9 mouse cellular contexts compared by ENCODE assay signal in the genomic region with DNA sequence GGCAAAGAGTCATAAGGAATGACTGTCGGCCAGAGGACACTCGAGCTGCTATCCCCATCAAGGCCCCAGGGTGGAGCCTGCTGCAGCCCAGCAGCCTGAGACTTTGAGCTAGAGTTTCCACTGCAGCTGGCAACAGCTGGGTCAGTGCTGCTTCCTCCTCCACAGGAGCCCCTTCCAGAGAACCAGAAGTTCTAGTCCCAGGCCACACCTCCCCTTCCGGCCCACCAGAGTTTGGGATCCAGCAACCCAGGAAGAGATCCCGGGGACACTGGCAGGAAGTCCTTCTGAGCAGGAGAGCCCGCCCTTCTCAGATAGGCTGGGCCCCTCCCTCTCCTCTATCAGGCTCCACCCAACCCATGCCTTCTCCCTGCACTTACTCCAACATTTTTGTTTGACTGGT. TPM values are rescaled to one million over a fixed set of nuclear protein-coding genes. Genes with fewer than 3 reads are reported as not detected.
DNase-seq lines count a peak whose midpoint lies in the region; ATAC-seq and TF ChIP-seq lines count a peak whose summit lies in the region.
"Had no signal": no experiment of that assay in that cellular context is flagged by ENCODE, and none has a peak within 500 bp of the region (broad histone marks: within the 10 kb centered on the region; RNA-seq: fewer than 3 reads in every experiment).

No protein-coding gene starts in this region.

- no peak for TF ChIP-seq EP300 in liver, embryonic 14.5 days (IDR thresholded peaks at IDR 0.05; ENCODE audit: low read depth)

- no peak; the same call in 1 of the 2 replicates for TF ChIP-seq CTCF in forebrain, postnatal 0 days (IDR thresholded peaks at IDR 0.05; ENCODE audit: low read depth)
- TF ChIP-seq CTCF in hindbrain, postnatal 0 days (IDR thresholded peaks at IDR 0.05; ENCODE audit: low read depth) = peak; percentile 46
- TF ChIP-seq CTCF in liver, embryonic 14.5 days (IDR thresholded peaks at IDR 0.05; ENCODE audit: low read depth) = peak; percentile 81
- peak; percentile 45; the same call in 1 of the 2 replicates for TF ChIP-seq CTCF in olfactory bulb, adult 2 months (IDR thresholded peaks at IDR 0.05; ENCODE audit: insufficient read depth, low read depth, low read length)

- no peak for TF ChIP-seq POLR2A in olfactory bulb, adult 2 months (IDR thresholded peaks at IDR 0.05; ENCODE audit: insufficient read depth, low read depth, low read length)

- H3K4me3 ChIP-seq in ES-E14 (ENCODE audit: insufficient read depth in 1 of 2, low read depth in 1 of 2, low read length in 2 of 2, poor library complexity in 1 of 2, severe bottlenecking in 1 of 2) = peak overlapping the region in 1 of 2 experiments; percentile 56; a peak in 2 of 4 replicates
- H3K4me3 ChIP-seq in forebrain, postnatal 0 days (ENCODE audit: low read depth, low read length) = no peak overlapping the region
- H3K4me3 ChIP-seq in hindbrain, postnatal 0 days (ENCODE audit: low read length) = no peak overlapping the region
- peak overlapping the region; percentile 59 to 63 for H3K4me3 ChIP-seq in liver, embryonic 14.5 days (ENCODE audit: insufficient read depth in 1 of 2, low read depth in 2 of 2, low read length in 2 of 2)
- H3K4me3 ChIP-seq in olfactory bulb, adult 2 months (ENCODE audit: insufficient read depth, low read depth, low read length) = no peak overlapping the region

- H3K36me3 ChIP-seq in ES-E14 (ENCODE audit: control insufficient read depth, insufficient read depth, low read length, poor library complexity, severe bottlenecking) = peaks cover 10% of the 10 kb centered on the region
- H3K36me3 ChIP-seq in forebrain, postnatal 0 days (ENCODE audit: insufficient read depth) = no peaks in the 10 kb centered on the region
- no peaks in the 10 kb centered on the region for H3K36me3 ChIP-seq in hindbrain, postnatal 0 days (ENCODE audit: insufficient read depth, low read length)
- H3K36me3 ChIP-seq in liver, embryonic 14.5 days (replicated peaks; ENCODE audit: control insufficient read depth, insufficient read depth, low read depth) = no peaks in the 10 kb centered on the region

- H3K4me1 ChIP-seq in ES-E14 (ENCODE audit: control insufficient read depth in 2 of 2, insufficient read depth in 2 of 2, low read length in 2 of 2, poor library complexity in 1 of 2) = peaks cover 7 to 11% of the 10 kb centered on the region in 2 experiments; a peak in 3 of 4 replicates
- no peaks in the 10 kb centered on the region for H3K4me1 ChIP-seq in forebrain, postnatal 0 days (ENCODE audit: insufficient read depth)
- H3K4me1 ChIP-seq in hindbrain, postnatal 0 days (ENCODE audit: insufficient read depth, low read length) = no peaks in the 10 kb centered on the region
- H3K4me1 ChIP-seq in liver, embryonic 14.5 days (replicated peaks; ENCODE audit: control insufficient read depth in 2 of 2, insufficient read depth in 2 of 2, low read length in 1 of 2) = peaks cover 11 to 12% of the 10 kb centered on the region in 2 experiments
- no peaks in the 10 kb centered on the region for H3K4me1 ChIP-seq in olfactory bulb, adult 2 months (ENCODE audit: control insufficient read depth, insufficient read depth, low read length)

- DNase-seq in ES-E14 (ENCODE audit: low read depth, low spot score) = peak; percentile 90
- peak; percentile 69 for DNase-seq in adrenal gland, postnatal 25 days
- no peak for DNase-seq in forebrain, postnatal 0 days
- peak; percentile 35 for DNase-seq in hindbrain, postnatal 0 days (ENCODE audit: low spot score)
- peak; percentile 61 to 64 (median 63) for DNase-seq in liver, embryonic 14.5 days (ENCODE audit: low read depth in 3 of 3, low spot score in 3 of 3)
- peak; percentile 87 for DNase-seq in urinary bladder, postnatal 14 days (ENCODE audit: low spot score)

- H3K27me3 ChIP-seq in forebrain, postnatal 0 days (ENCODE audit: insufficient read depth, low read length) = no peaks in the 10 kb centered on the region
- H3K27me3 ChIP-seq in hindbrain, postnatal 0 days (ENCODE audit: insufficient read depth, low read length) = no peaks in the 10 kb centered on the region
- no peaks in the 10 kb centered on the region for H3K27me3 ChIP-seq in liver, embryonic 14.5 days (ENCODE audit: control insufficient read depth, insufficient read depth, low read length)

- in situ Hi-C loops in ES-E14 (cut with MboI; ENCODE audit: low sequenced_read_pairs in 2 of 2, unreplicated experiment in 2 of 2) = no loop called here

- peak; percentile 62 for ATAC-seq in forebrain, postnatal 0 days
- ATAC-seq in hindbrain, postnatal 0 days = peak; percentile 79
- peak; percentile 98 for ATAC-seq in liver, embryonic 14.5 days (ENCODE audit: insufficient read depth)
- no peak for ATAC-seq in cerebellum, adult (ENCODE audit: insufficient number of reproducible peaks, low FRiP score, low TSS enrichment)

- WGBS in forebrain, postnatal 0 days = 10% methylated on average over 5 of the region's 5 CpGs
- 10% methylated on average over 5 of the region's 5 CpGs for WGBS in hindbrain, postnatal 0 days
- WGBS in liver, embryonic 14.5 days (ENCODE audit: insufficient replicate concordance) = 2% methylated on average over 5 of the region's 5 CpGs
- 40% methylated on average over 5 of the region's 5 CpGs for WGBS in olfactory bulb, adult 2 months

- no peaks in the 10 kb centered on the region for H3K9me3 ChIP-seq in ES-E14 (ENCODE audit: control insufficient read depth, insufficient read depth, low read depth, low read length)
- no peaks in the 10 kb centered on the region for H3K9me3 ChIP-seq in forebrain, postnatal 0 days (ENCODE audit: low read length)
- H3K9me3 ChIP-seq in hindbrain, postnatal 0 days (ENCODE audit: low read length) = no peaks in the 10 kb centered on the region
- no peaks in the 10 kb centered on the region for H3K9me3 ChIP-seq in liver, embryonic 14.5 days (ENCODE audit: control insufficient read depth, low read length)

- peak overlapping the region; percentile 17; the same call in 1 of the 2 replicates for H3K9ac ChIP-seq in ES-E14 (ENCODE audit: insufficient read depth, low read depth, low read length, poor library complexity, severe bottlenecking)
- no peak overlapping the region for H3K9ac ChIP-seq in forebrain, postnatal 0 days
- no peak overlapping the region for H3K9ac ChIP-seq in hindbrain, postnatal 0 days (replicated peaks; ENCODE audit: low read length)
- H3K9ac ChIP-seq in liver, embryonic 14.5 days (replicated peaks) = peak overlapping the region; percentile 76

- H3K4me2 ChIP-seq in forebrain, postnatal 0 days (ENCODE audit: low read depth) = no peak overlapping the region
- H3K4me2 ChIP-seq in hindbrain, postnatal 0 days (ENCODE audit: low read depth, low read length) = no peak overlapping the region
- H3K4me2 ChIP-seq in liver, embryonic 14.5 days (ENCODE audit: low read depth) = peak overlapping the region; percentile 81

- H3K27ac ChIP-seq in ES-E14 (ENCODE audit: insufficient read depth, low read depth, low read length, poor library complexity, severe bottlenecking) = peak overlapping the region; percentile 39; the same call in 1 of the 2 replicates
- no peak overlapping the region for H3K27ac ChIP-seq in forebrain, postnatal 0 days (ENCODE audit: low read depth, low read length)
- peak overlapping the region; percentile 17; the same call in 1 of the 2 replicates for H3K27ac ChIP-seq in hindbrain, postnatal 0 days
- peak overlapping the region; percentile 77 for H3K27ac ChIP-seq in liver, embryonic 14.5 days
- H3K27ac ChIP-seq in olfactory bulb, adult 2 months (ENCODE audit: insufficient read depth, low read depth, low read length) = no peak overlapping the region

TF ChIP-seq in ES-E14, 5 proteins besides CTCF, POLR2A, EP300 and RAD21:
- TF ChIP-seq ZC3H11A (IDR thresholded peaks at IDR 0.05; ENCODE audit: borderline replicate concordance, low read depth, low read length) (0 out of 2 replicates have a peak, but pooled peaks have one; percentile 29), ZNF384 (IDR thresholded peaks at IDR 0.05; ENCODE audit: low read depth, low read length) (no peak; the same call in 1 of the 2 replicates)

RNA-seq across cellular contexts. Expression of gene Rbms2, which starts 30.5 kb away (rescaled TPM):
- total RNA-seq in ES-E14 (2012; rRNA removed) = 23.2 and 30.8 TPM in 2 replicates
- 84.6 and 85.7 TPM in 2 replicates for total RNA-seq in adrenal gland, postnatal 25 days (2021)
- 6.3 and 9.9 TPM in 2 replicates for total RNA-seq in forebrain, postnatal 0 days (2014; rRNA removed)
- 4.7 and 5.6 TPM in 2 replicates for polyA plus RNA-seq in forebrain, postnatal 0 days (2015; fragmentation: Nextera tagmentation; extraction: Ambion mirVana)
- 11.7 and 13.2 TPM in 2 replicates for total RNA-seq in hindbrain, postnatal 0 days (2014; rRNA removed)
- polyA plus RNA-seq in hindbrain, postnatal 0 days (2015; fragmentation: Nextera tagmentation; extraction: Ambion mirVana) = 7.3 and 8.9 TPM in 2 replicates
- 8.0 and 9.5 TPM in 2 replicates for polyA plus RNA-seq in liver, embryonic 14.5 days (2012; rRNA removed)
- polyA plus RNA-seq in liver, embryonic 14.5 days (2014; fragmentation: Nextera tagmentation; extraction: Ambion mirVana) = 4.5 and 6.1 TPM in 2 replicates
- polyA plus RNA-seq in olfactory bulb, adult 2 months (2012; ENCODE audit: insufficient read depth, insufficient read length, low replicate concordance, missing spikeins) = not detected in 2 replicates

RNA-seq across cellular contexts. Expression of gene Gls2, which starts 44.7 kb away (rescaled TPM):
- 21.9 and 40.7 TPM in 2 replicates for total RNA-seq in ES-E14 (2012; rRNA removed)
- 1.3 and 5.5 TPM in 2 replicates for total RNA-seq in adrenal gland, postnatal 25 days (2021)
- total RNA-seq in forebrain, postnatal 0 days (2014; rRNA removed) = 1.00 and 2.1 TPM in 2 replicates
- 1.1 and 1.2 TPM in 2 replicates for polyA plus RNA-seq in forebrain, postnatal 0 days (2015; fragmentation: Nextera tagmentation; extraction: Ambion mirVana)
- 1.9 and 6.4 TPM in 2 replicates for total RNA-seq in hindbrain, postnatal 0 days (2014; rRNA removed)
- polyA plus RNA-seq in hindbrain, postnatal 0 days (2015; fragmentation: Nextera tagmentation; extraction: Ambion mirVana) = 1.7 and 2.4 TPM in 2 replicates
- polyA plus RNA-seq in liver, embryonic 14.5 days (2012; rRNA removed) = 4.2 and 5.5 TPM in 2 replicates
- polyA plus RNA-seq in liver, embryonic 14.5 days (2014; fragmentation: Nextera tagmentation; extraction: Ambion mirVana) = 3.7 and 4.4 TPM in 2 replicates
- polyA plus RNA-seq in olfactory bulb, adult 2 months (2012; ENCODE audit: insufficient read depth, insufficient read length, low replicate concordance, missing spikeins) = not detected in 2 replicates
- total RNA-seq: neutrophil, adult 5-6 weeks had no signal

RNA-seq across cellular contexts. Expression of gene Baz2a, which starts 58.2 kb away (rescaled TPM):
- 42.8 and 59.9 TPM in 2 replicates for total RNA-seq in ES-E14 (2012; rRNA removed)
- total RNA-seq in adrenal gland, postnatal 25 days (2021) = 52.2 and 73.2 TPM in 2 replicates
- total RNA-seq in forebrain, postnatal 0 days (2014; rRNA removed) = 9.3 and 10.0 TPM in 2 replicates
- 3.8 and 7.0 TPM in 2 replicates for polyA plus RNA-seq in forebrain, postnatal 0 days (2015; fragmentation: Nextera tagmentation; extraction: Ambion mirVana)
- total RNA-seq in hindbrain, postnatal 0 days (2014; rRNA removed) = 14.3 and 15.0 TPM in 2 replicates
- 10.2 and 10.6 TPM in 2 replicates for polyA plus RNA-seq in hindbrain, postnatal 0 days (2015; fragmentation: Nextera tagmentation; extraction: Ambion mirVana)
- polyA plus RNA-seq in liver, embryonic 14.5 days (2012; rRNA removed) = 9.5 TPM in 2 replicates
- polyA plus RNA-seq in liver, embryonic 14.5 days (2014; fragmentation: Nextera tagmentation; extraction: Ambion mirVana) = 9.1 and 10.3 TPM in 2 replicates
- 53.8 and 199 TPM in 2 replicates for polyA plus RNA-seq in olfactory bulb, adult 2 months (2012; ENCODE audit: insufficient read depth, insufficient read length, low replicate concordance, missing spikeins)

Comparison
In these comparisons a context has a peak if more than half of its experiments do, and no peak if none do; other contexts are left out.
1. H3K27ac ChIP-seq: peak in ES-E14 (single experiment), hindbrain, postnatal 0 days (single experiment) and liver, embryonic 14.5 days (single experiment); none in forebrain, postnatal 0 days (single experiment) and olfactory bulb, adult 2 months (single experiment).
2. H3K4me3 ChIP-seq: peak in liver, embryonic 14.5 days (2 of 2); none in forebrain, postnatal 0 days (single experiment), hindbrain, postnatal 0 days (single experiment) and olfactory bulb, adult 2 months (single experiment).
3. H3K9ac ChIP-seq: peak in ES-E14 (single experiment) and liver, embryonic 14.5 days (single experiment); none in forebrain, postnatal 0 days (single experiment) and hindbrain, postnatal 0 days (single experiment).